Mouse (Mus musculus) forebrain, embryonic 11.5 days (tissue): ENCODE measurements around the gene Cnppd1. TPM values are rescaled to one million over a fixed set of nuclear protein-coding genes. Genes with fewer than 3 reads are reported as not detected.

Experiments
- polyA plus RNA-seq: library from polyadenylated mRNA; unstranded; fragments of >200 nt; fragmentation: Nextera tagmentation; extraction: Ambion mirVana; gene quantifications from 2 replicates; pipeline ENCODE4 v1.2.1, GENCODE M21; 2014

Gene Cnppd1
- polyA plus RNA-seq, 1 experiment from 2014 or later, result 49.1 TPM

Other genes with a start within 250 kb of the Cnppd1 start
- gene Cryba2, start 249.6 kb downstream of the Cnppd1 start, polyA plus RNA-seq, result not detected in 2 replicates
- 0.11 and 0.25 TPM in 2 replicates for gene Cfap65, start 207.1 kb downstream of the Cnppd1 start, polyA plus RNA-seq
- 0.07 and 0.35 TPM in 2 replicates for gene Ihh, start 191.0 kb downstream of the Cnppd1 start, polyA plus RNA-seq
- gene Nhej1, start 17.5 kb downstream of the Cnppd1 start, polyA plus RNA-seq, result 9.1 and 12.7 TPM in 2 replicates
- gene Slc23a3, start 8.8 kb downstream of the Cnppd1 start, polyA plus RNA-seq, result 0.15 TPM in 1 of 2 replicates, not detected in the other
- gene Retreg2, start 67 bp upstream of the Cnppd1 start, polyA plus RNA-seq, result 58.9 and 65.6 TPM in 2 replicates
- gene Zfand2b, start 25.9 kb upstream of the Cnppd1 start, polyA plus RNA-seq, result 27.9 and 31.7 TPM in 2 replicates
- 27.4 and 30.2 TPM in 2 replicates for gene Abcb6, start 37.7 kb upstream of the Cnppd1 start, polyA plus RNA-seq
- 18.9 and 19.0 TPM in 2 replicates for gene Ankzf1, start 49.4 kb upstream of the Cnppd1 start, polyA plus RNA-seq
- gene Atg9a, start 49.5 kb upstream of the Cnppd1 start, polyA plus RNA-seq, result 19.6 and 23.5 TPM in 2 replicates
- 18.5 and 20.9 TPM in 2 replicates for gene Glb1l, start 68.1 kb upstream of the Cnppd1 start, polyA plus RNA-seq
- gene Stk16, start 68.1 kb upstream of the Cnppd1 start, polyA plus RNA-seq, result 111 and 127 TPM in 2 replicates
- gene Tuba4a, start 77.2 kb upstream of the Cnppd1 start, polyA plus RNA-seq, result 11.4 and 12.9 TPM in 2 replicates
- gene A630095N17Rik, start 89.4 kb upstream of the Cnppd1 start, polyA plus RNA-seq, result not detected in 2 replicates
- gene Dnajb2, start 93.7 kb upstream of the Cnppd1 start, polyA plus RNA-seq, result 22.2 and 22.6 TPM in 2 replicates
- gene Ptprn, start 121.8 kb upstream of the Cnppd1 start, polyA plus RNA-seq, result 3.7 and 4.3 TPM in 2 replicates
- gene Resp18, start 135.7 kb upstream of the Cnppd1 start, polyA plus RNA-seq, result 14.9 and 15.8 TPM in 2 replicates
- gene Dnpep, start 175.3 kb upstream of the Cnppd1 start, polyA plus RNA-seq, result 125 and 129 TPM in 2 replicates
- gene Des, start 217.6 kb upstream of the Cnppd1 start, polyA plus RNA-seq, result 0.86 and 1.5 TPM in 2 replicates
- 14.1 and 16.0 TPM in 2 replicates for gene Speg, start 232.6 kb upstream of the Cnppd1 start, polyA plus RNA-seq